Mouse (Mus musculus): ENCODE measurements around the gene Cdyl2.

DNA sequence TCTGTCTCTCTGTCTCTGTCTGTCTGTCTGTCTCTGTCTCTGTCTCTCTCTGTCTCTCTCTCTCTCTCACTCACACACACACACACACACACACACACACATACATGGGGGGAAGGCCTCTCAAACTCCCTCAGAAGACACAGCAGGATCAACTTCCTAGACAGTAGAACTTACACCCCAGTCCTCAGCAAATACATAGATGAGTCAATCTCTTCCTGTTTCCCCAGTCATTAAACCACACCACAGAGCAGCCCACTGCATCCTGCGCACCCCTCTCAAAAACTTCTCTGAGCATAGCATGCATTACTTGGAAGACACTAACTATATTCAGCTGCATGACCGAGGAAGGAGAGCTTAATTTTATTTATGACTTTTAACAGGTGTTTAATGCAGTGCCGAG lies 43.0 kb downstream of the Cdyl2 start:
- TF ChIP-seq ZC3H11A (IDR thresholded peaks at IDR 0.05; ENCODE audit: borderline replicate concordance, low read depth, low read length) (no peak), MAFK (IDR thresholded peaks at IDR 0.05; ENCODE audit: insufficient read depth, low read depth, low read length) (no peak)
